Mouse (Mus musculus) stomach, postnatal 0 days (tissue): Measurements from ENCODE around the gene Ndufa4l2. TPM values are rescaled to one million over a fixed set of nuclear protein-coding genes. Genes with fewer than 3 reads are reported as not detected.

Experiments used
- ATAC-seq: fragments of 200-750 bp; cut with Nextera tagmentation; 2 replicates; pipeline ENCODE4 v1.8.0; 2017; ENCODE audit not compliant: low FRiP score, low TSS enrichment
- DNase-seq: peaks from one replicate; pipeline ENCODE4 v3.0.0-alpha.2; 2016; ENCODE audit warnings: low spot score
- H3K27ac ChIP-seq: fragments of 300-500 bp; sonication (generic); replicated peaks from 2 replicates; pipeline ENCODE4 v1.5.1; 2014; ENCODE audit warnings: mild to moderate bottlenecking, control low read depth
- H3K27me3 ChIP-seq: fragments of 300-500 bp; sonication (generic); 2 replicates; pipeline ENCODE4 v1.6.1; 2014; ENCODE audit warnings: low read length; ENCODE audit not compliant: control insufficient read depth, insufficient read depth
- H3K36me3 ChIP-seq: fragments of 300-500 bp; sonication (generic); 2 replicates; pipeline ENCODE4 v1.6.1; 2014; ENCODE audit warnings: low read length, mixed read lengths; ENCODE audit not compliant: control insufficient read depth, insufficient read depth
- H3K4me1 ChIP-seq: fragments of 300-500 bp; sonication (generic); replicated peaks from 2 replicates; pipeline ENCODE4 v1.6.1; 2014; ENCODE audit warnings: antibody characterized with exemption; ENCODE audit not compliant: control insufficient read depth, insufficient read depth
- H3K4me2 ChIP-seq: fragments of 300-500 bp; sonication (generic); replicated peaks from 2 replicates; pipeline ENCODE4 v1.6.1; 2014; ENCODE audit warnings: low read depth, mild to moderate bottlenecking, control low read depth, moderate library complexity
- H3K4me3 ChIP-seq: fragments of 300-500 bp; sonication (generic); 2 replicates; pipeline ENCODE4 v1.5.1; 2014; ENCODE audit warnings: low read depth, low read length, control low read depth
- H3K9ac ChIP-seq: fragments of 300-500 bp; sonication (generic); 2 replicates; pipeline ENCODE4 v1.6.1; 2014; ENCODE audit warnings: mild to moderate bottlenecking, low read length, control low read depth, mixed read lengths
- H3K9me3 ChIP-seq: fragments of 300-500 bp; sonication (generic); 2 replicates; pipeline ENCODE4 v1.6.1; 2016; ENCODE audit warnings: low read length; ENCODE audit not compliant: control insufficient read depth
- CTCF ChIP-seq: IDR thresholded peaks from 2 replicates; pipeline ENCODE4 v1.5.1; 2016; ENCODE audit warnings: antibody characterized with exemption, low read depth, mild to moderate bottlenecking, moderate library complexity
- EP300 ChIP-seq: optimal IDR thresholded peaks from 2 replicates; pipeline ENCODE3; 2016; ENCODE audit warnings: antibody characterized with exemption
- WGBS: fragments of 180-500 bp; shearing (Covaris S2); extraction: QIAGEN DNeasy Blood & Tissue Kit; methylation state at CpG from one replicate; pipeline ENCODE4 v1.1.7; 2014; 5-methylcytosine and 5-hydroxymethylcytosine counted together
- polyA plus RNA-seq: library from polyadenylated mRNA; unstranded; fragments of >200 nt; fragmentation: Nextera tagmentation; extraction: Ambion mirVana; gene quantifications from 2 replicates; pipeline ENCODE4 v1.2.1, GENCODE M21; 2015

Gene Ndufa4l2
- polyA plus RNA-seq, 1 experiment from 2014 or later, result 72.8 TPM

DNA sequence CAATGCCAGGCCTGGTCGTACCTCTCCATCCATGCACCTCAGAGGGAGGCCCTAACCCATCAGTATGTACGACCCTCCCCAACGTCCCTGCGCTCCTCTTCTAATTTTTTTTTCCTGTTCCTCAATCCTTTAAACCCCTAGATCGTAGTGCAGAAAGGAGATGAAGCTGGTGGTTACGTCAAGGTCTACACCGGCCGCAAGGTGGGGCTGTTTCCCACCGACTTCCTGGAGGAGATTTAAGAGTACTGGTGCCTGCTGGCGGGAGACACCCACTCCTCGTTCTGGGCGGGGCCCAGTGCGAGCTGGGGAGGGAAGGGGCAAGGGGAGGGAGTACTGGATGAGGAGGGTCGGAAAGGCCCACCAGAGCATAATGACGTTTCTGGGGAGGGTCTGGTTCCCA, 6.5 kb upstream of the Ndufa4l2 start:
- 0 out of 2 replicates have a peak, but pooled peaks cover 3% of the 10 kb centered on the region for H3K36me3 ChIP-seq
- ATAC-seq, result no peak
- 10% methylated on average over 15 of the region's 15 CpGs for WGBS
- DNase-seq, result peak; percentile 89
- H3K9ac ChIP-seq, result no peak overlapping the region; the same call in 1 of the 2 replicates
- TF ChIP-seq CTCF, result peak; percentile 83
- TF ChIP-seq EP300, result no peak
- H3K4me2 ChIP-seq, result peak overlapping the region; percentile 36; the same call in 1 of the 2 replicates
- H3K4me3 ChIP-seq, result no peak overlapping the region
- peaks cover 6% of the 10 kb centered on the region; the same call in 1 of the 2 replicates for H3K27me3 ChIP-seq
- no peak overlapping the region for H3K27ac ChIP-seq
- peaks cover 7% of the 10 kb centered on the region; the same call in 1 of the 2 replicates for H3K4me1 ChIP-seq
- H3K9me3 ChIP-seq, result no peaks in the 10 kb centered on the region

DNA sequence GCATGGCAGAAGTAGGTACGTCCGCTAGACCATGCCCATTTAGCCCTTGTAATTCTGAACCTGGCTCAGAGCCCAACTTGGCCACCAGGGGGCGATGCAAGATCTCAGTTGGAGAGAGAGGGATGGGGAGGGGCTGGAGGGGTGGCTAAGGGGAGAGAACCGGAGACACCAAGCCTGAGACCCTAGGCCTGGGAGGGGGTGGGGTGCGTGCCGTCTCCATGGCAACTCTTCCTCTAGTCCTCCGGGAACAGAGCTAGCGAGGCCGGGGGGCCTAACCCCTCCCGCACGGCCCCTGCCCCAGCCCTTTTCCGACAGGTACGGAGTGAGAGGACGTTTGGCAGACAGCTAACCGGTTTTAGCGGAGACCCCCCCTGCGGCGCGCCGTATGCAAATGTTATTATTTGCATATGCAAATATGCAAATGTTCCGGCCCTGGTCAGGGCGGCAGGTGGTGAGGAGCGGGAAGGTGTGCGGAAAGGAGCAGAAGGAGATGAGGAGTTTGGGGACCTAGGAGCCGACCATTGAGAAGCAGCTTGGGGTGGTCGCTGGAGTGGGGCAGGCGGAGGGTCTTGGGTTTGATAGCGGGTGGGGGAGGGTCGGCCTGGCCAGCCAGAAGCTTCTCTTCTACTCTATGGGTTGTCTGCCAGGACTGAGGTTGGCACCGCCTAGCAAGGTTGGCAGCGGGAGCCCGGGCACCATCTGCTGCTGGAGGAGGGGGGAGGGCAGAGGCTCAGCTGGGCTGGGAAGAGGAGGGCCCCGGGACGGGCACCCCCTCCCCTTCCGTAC, 5.5 kb upstream of the Ndufa4l2 start:
- no peak for TF ChIP-seq EP300
- peak; percentile 88 for TF ChIP-seq CTCF
- H3K4me3 ChIP-seq, result peak overlapping the region; percentile 34
- no peak overlapping the region for H3K27ac ChIP-seq
- 4% methylated on average over 32 of the region's 35 CpGs for WGBS
- peaks cover 11% of the 10 kb centered on the region for H3K4me1 ChIP-seq
- H3K36me3 ChIP-seq, result no peaks in the 10 kb centered on the region
- no peaks in the 10 kb centered on the region for H3K9me3 ChIP-seq
- peak; percentile 33 for ATAC-seq
- peaks cover 6% of the 10 kb centered on the region; the same call in 1 of the 2 replicates for H3K27me3 ChIP-seq
- H3K9ac ChIP-seq, result no peak overlapping the region
- H3K4me2 ChIP-seq, result peak overlapping the region; percentile 58
- peak; percentile 88 for DNase-seq

- peaks cover 6% of the 10 kb centered on the region; the same call in 1 of the 2 replicates for H3K27me3 ChIP-seq
- H3K36me3 ChIP-seq, result no peaks in the 10 kb centered on the region
- H3K9me3 ChIP-seq, result no peaks in the 10 kb centered on the region
- H3K27ac ChIP-seq, result no peak overlapping the region
- no peak overlapping the region for H3K9ac ChIP-seq
- 0 out of 2 replicates have a peak overlapping the region, but pooled peaks have one; percentile 58 for H3K4me2 ChIP-seq
- no peak for DNase-seq
- 37% methylated on average over 16 of the region's 17 CpGs for WGBS
- ATAC-seq, result no peak
- no peak overlapping the region for H3K4me3 ChIP-seq
- H3K4me1 ChIP-seq, result peaks cover 11% of the 10 kb centered on the region
- TF ChIP-seq CTCF, result no peak
- no peak for TF ChIP-seq EP300
Observed at GRCm38 (mm10) chr10:127509837-127510701, 4.7 kb upstream of the Ndufa4l2 start.

GRCm38 (mm10) chr10:127510895-127511617, 3.7 kb upstream of the Ndufa4l2 start:
- no peak overlapping the region for H3K27ac ChIP-seq
- H3K9ac ChIP-seq, result no peak overlapping the region
- DNase-seq (no peak), ATAC-seq (no peak)
- H3K4me1 ChIP-seq, result peaks cover 11% of the 10 kb centered on the region
- no peaks in the 10 kb centered on the region for H3K36me3 ChIP-seq
- H3K27me3 ChIP-seq, result peaks cover 6% of the 10 kb centered on the region; the same call in 1 of the 2 replicates
- H3K9me3 ChIP-seq, result no peaks in the 10 kb centered on the region
- TF ChIP-seq CTCF (no peak), EP300 (no peak)
- 26% methylated on average over 11 of the region's 11 CpGs for WGBS
- peak overlapping the region; percentile 55 for H3K4me3 ChIP-seq
- H3K4me2 ChIP-seq, result peak overlapping the region; percentile 94

DNA sequence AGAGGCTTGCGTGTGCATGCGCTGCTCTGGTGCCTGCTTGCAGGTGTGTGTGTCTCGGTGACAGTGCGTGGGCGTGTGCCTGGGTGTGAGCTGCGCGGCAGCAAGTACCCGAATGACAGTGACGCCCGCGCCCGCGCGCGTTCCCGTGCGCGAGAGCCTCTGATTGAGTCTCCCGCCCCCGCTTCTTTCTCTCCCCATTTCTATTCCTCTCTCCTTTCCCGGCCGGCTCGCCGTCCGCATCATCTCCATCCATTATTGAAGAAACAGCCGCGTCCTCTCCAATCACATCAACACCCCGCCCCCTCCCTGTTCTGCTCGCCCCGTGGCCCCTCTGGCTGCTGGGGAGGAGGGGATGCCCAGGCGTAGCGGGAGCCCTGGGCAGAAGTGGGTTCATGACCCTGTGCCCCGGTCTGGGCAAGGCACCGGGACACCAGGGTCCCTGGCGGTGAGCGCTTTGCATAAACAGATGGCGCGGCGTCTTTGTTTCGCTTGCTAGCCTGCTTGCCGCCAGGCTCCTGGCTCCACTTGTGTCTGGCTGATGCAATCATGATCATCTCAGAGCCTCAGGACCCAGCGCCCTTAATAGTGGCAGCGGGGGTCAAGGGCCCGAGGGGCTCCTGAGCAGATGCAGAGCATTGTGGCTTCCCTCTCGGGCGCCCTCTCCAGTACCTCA, 3.0 kb upstream of the Ndufa4l2 start:
- H3K4me2 ChIP-seq, result peak overlapping the region; percentile 94
- no peak overlapping the region for H3K27ac ChIP-seq
- no peaks in the 10 kb centered on the region for H3K9me3 ChIP-seq
- H3K27me3 ChIP-seq, result peaks cover 6% of the 10 kb centered on the region; the same call in 1 of the 2 replicates
- no peaks in the 10 kb centered on the region for H3K36me3 ChIP-seq
- peaks cover 17% of the 10 kb centered on the region for H3K4me1 ChIP-seq
- no peak for ATAC-seq
- WGBS, result under 1% methylated on average over 44 of the region's 46 CpGs
- H3K9ac ChIP-seq, result peak overlapping the region; percentile 38; the same call in 1 of the 2 replicates
- TF ChIP-seq EP300, result no peak
- no peak for TF ChIP-seq CTCF
- no peak for DNase-seq
- H3K4me3 ChIP-seq, result peak overlapping the region; percentile 55
